Mouse (Mus musculus) limb, embryonic 13.5 days (tissue): ENCODE results near the gene Slx4ip. TPM values are rescaled to one million over a fixed set of nuclear protein-coding genes. Genes with fewer than 3 reads are reported as not detected.

Source experiments
- ATAC-seq: fragments of 200-750 bp; cut with Nextera tagmentation; 2 replicates; pipeline ENCODE4 v1.8.0; 2017; ENCODE audit warnings: low read depth, moderate number of reproducible peaks, moderate TSS enrichment; ENCODE audit not compliant: low FRiP score
- H3K27ac ChIP-seq: fragments of 300-500 bp; sonication (generic); 2 replicates; pipeline ENCODE4 v1.5.1; 2015; ENCODE audit warnings: inconsistent platforms, mild to moderate bottlenecking, moderate library complexity
- H3K27me3 ChIP-seq: fragments of 300-500 bp; sonication (generic); 2 replicates; pipeline ENCODE4 v1.6.1; 2015; ENCODE audit warnings: mild to moderate bottlenecking, inconsistent platforms
- H3K36me3 ChIP-seq: fragments of 300-500 bp; sonication (generic); 2 replicates; pipeline ENCODE4 v1.6.1; 2015; ENCODE audit warnings: inconsistent platforms, mild to moderate bottlenecking, moderate library complexity
- H3K4me1 ChIP-seq: fragments of 300-500 bp; sonication (generic); 2 replicates; pipeline ENCODE4 v1.6.1; 2015; ENCODE audit warnings: inconsistent platforms
- H3K4me2 ChIP-seq: fragments of 300-500 bp; sonication (generic); replicated peaks from 2 replicates; pipeline ENCODE4 v1.6.1; 2015; ENCODE audit warnings: inconsistent platforms, mild to moderate bottlenecking, moderate library complexity
- H3K4me3 ChIP-seq: fragments of 300-500 bp; sonication (generic); 2 replicates; pipeline ENCODE4 v1.5.1; 2015; ENCODE audit warnings: moderate library complexity, mild to moderate bottlenecking, inconsistent platforms
- H3K9ac ChIP-seq: fragments of 300-500 bp; sonication (generic); 2 replicates; pipeline ENCODE4 v1.6.1; 2015; ENCODE audit warnings: mild to moderate bottlenecking, inconsistent platforms
- H3K9me3 ChIP-seq: fragments of 300-500 bp; sonication (generic); 2 replicates; pipeline ENCODE4 v1.6.1; 2016; ENCODE audit warnings: inconsistent platforms
- WGBS: fragments of 180-500 bp; shearing (Covaris S2); methylation state at CpG from one replicate; pipeline ENCODE4 v1.1.7; 2015; 5-methylcytosine and 5-hydroxymethylcytosine counted together
- polyA plus RNA-seq: library from polyadenylated mRNA; unstranded; fragments of >200 nt; fragmentation: Nextera tagmentation; extraction: Ambion mirVana; gene quantifications from 2 replicates; pipeline ENCODE4 v1.2.1, GENCODE M21; 2015

Slx4ip gene
- polyA plus RNA-seq, 1 experiment from 2014 or later: 9.2 TPM

- no peaks in the 10 kb centered on the region for H3K27me3 ChIP-seq
- H3K9ac ChIP-seq: peak overlapping the region; percentile 84
- H3K4me2 ChIP-seq: peak overlapping the region; percentile 93
- peak overlapping the region; percentile 72 for H3K4me3 ChIP-seq
- H3K9me3 ChIP-seq: no peaks in the 10 kb centered on the region
- ATAC-seq: peak; percentile 33
- H3K27ac ChIP-seq: peak overlapping the region; percentile 81
- under 1% methylated on average over 51 of the region's 51 CpGs for WGBS
- no peaks in the 10 kb centered on the region for H3K36me3 ChIP-seq
- peaks cover 55% of the 10 kb centered on the region for H3K4me1 ChIP-seq
Measured at GRCm38 (mm10) chr2:137114248-137115096, 223.5 kb downstream of the Slx4ip start.

- Histone ChIP-seq H3K27ac (peak overlapping the region; percentile 99; the same call in 1 of the 2 replicates), H3K27me3 (no peaks in the 10 kb centered on the region), H3K4me2 (peak overlapping the region; percentile 93), H3K36me3 (no peaks in the 10 kb centered on the region), H3K4me3 (peak overlapping the region; percentile 72), H3K9me3 (no peaks in the 10 kb centered on the region), H3K4me1 (peaks cover 46% of the 10 kb centered on the region), H3K9ac (peak overlapping the region; percentile 84)
- WGBS: under 1% methylated on average over 40 of the region's 40 CpGs
- no peak for ATAC-seq
Measured at GRCm38 (mm10) chr2:137115241-137116024, 224.4 kb downstream of the Slx4ip start.

DNA sequence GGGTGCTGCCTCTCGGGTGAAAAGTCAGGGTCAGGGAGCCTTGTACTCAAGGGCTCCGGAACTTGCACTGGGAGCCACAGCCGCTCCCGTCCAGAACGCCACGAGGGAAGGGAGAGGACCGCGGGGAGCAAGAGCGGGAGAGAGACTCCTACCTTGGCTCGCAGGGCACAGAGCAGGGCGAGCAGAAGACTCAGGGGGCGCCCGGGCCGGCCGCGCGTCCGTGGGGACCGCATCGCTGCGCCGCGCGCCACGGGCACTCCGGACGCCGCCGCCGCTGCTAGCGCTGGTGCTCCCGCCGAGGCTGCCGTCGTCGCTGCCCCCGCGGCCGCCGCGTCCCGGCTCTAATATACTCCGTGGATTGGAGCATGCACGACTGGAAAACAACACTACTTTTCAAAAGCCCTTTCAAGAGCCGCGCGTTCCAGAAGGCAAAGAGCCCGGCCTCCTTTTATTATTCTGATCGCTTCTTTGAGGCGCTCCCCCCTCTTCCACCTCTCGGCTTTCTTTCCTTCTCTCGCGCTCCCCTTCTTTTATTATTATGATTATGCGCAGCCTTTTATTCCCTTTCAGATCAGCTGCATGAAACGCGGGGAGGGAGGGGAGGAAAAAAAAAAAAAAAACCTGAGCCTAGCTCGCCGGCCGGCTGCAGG, 225.1 kb downstream of the Slx4ip start, which contains the start of gene Jag1:
Jag1 (minus strand) TSS at position 620 of the 650 bp plus-strand sequence.
- no peaks in the 10 kb centered on the region for H3K27me3 ChIP-seq
- H3K9me3 ChIP-seq: no peaks in the 10 kb centered on the region
- peak within 1 kb of the TSS; percentile 72 for H3K4me3 ChIP-seq
- under 1% methylated on average over 59 of the region's 59 CpGs for WGBS
- peak within 1 kb of the TSS; percentile 91 for H3K9ac ChIP-seq
- peaks cover 43% of the 10 kb centered on the region for H3K4me1 ChIP-seq
- ATAC-seq: no peak
- peak within 1 kb of the TSS; percentile 99 for H3K27ac ChIP-seq
- H3K4me2 ChIP-seq: peak within 1 kb of the TSS; percentile 93
- no peaks in the 10 kb centered on the region for H3K36me3 ChIP-seq

- Histone ChIP-seq H3K4me3 (peak overlapping the region; percentile 72), H3K9me3 (no peaks in the 10 kb centered on the region), H3K4me2 (peak overlapping the region; percentile 93), H3K4me1 (peaks cover 40% of the 10 kb centered on the region), H3K27ac (peak overlapping the region; percentile 99), H3K27me3 (no peaks in the 10 kb centered on the region), H3K9ac (peak overlapping the region; percentile 91), H3K36me3 (no peaks in the 10 kb centered on the region)
- under 1% methylated on average over 61 of the region's 61 CpGs for WGBS
- ATAC-seq: peak; percentile 84
Measured at GRCm38 (mm10) chr2:137116675-137117320, 225.8 kb downstream of the Slx4ip start.

DNA sequence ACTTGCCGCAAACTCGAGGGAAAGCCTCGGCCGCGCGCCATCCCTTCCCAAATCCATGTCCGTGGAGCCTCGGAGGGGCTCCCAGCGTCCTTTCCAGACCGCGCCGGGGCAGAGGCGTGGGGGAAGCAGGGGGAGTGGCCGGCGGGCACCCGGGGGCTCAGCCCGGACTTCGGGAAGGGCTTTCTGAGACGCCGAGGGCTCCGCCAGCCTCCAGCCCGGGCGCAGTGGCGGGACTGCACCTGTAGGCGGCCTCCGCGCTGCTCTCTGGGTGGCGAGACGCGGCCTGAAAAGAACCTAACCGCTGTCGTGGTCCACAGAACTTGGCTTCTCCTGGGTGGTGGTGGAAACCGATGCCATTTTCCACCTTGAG, 226.3 kb downstream of the Slx4ip start:
- peak; percentile 70 for ATAC-seq
- H3K4me1 ChIP-seq: peaks cover 36% of the 10 kb centered on the region
- H3K9ac ChIP-seq: peak overlapping the region; percentile 91
- no peaks in the 10 kb centered on the region for H3K27me3 ChIP-seq
- peak overlapping the region; percentile 99 for H3K27ac ChIP-seq
- WGBS: under 1% methylated on average over 33 of the region's 33 CpGs
- no peaks in the 10 kb centered on the region for H3K36me3 ChIP-seq
- no peaks in the 10 kb centered on the region for H3K9me3 ChIP-seq
- peak overlapping the region; percentile 93 for H3K4me2 ChIP-seq
- H3K4me3 ChIP-seq: peak overlapping the region; percentile 72

Other genes starting within 250 kb of the Slx4ip start
- gene Snap25, start 177.8 kb upstream of the Slx4ip start, polyA plus RNA-seq: 0.71 and 0.94 TPM in 2 replicates
- gene AL731706.2, start 5.5 kb upstream of the Slx4ip start, polyA plus RNA-seq: 32.4 and 39.0 TPM in 2 replicates
- 31.1 and 33.7 TPM in 2 replicates for gene AL731706.1, start 171 bp downstream of the Slx4ip start, polyA plus RNA-seq
- 13.8 and 15.5 TPM in 2 replicates for gene Mkks, start 171 bp downstream of the Slx4ip start, polyA plus RNA-seq
- 18.8 and 19.2 TPM in 2 replicates for gene Jag1, start 225.4 kb downstream of the Slx4ip start, polyA plus RNA-seq